Mouse (Mus musculus): Measurements from ENCODE around the gene Pign. TPM values are rescaled to one million over a fixed set of nuclear protein-coding genes. Genes with fewer than 3 reads are reported as not detected.

The Pign gene
- total RNA-seq (2012; rRNA removed) (36.1 and 38.8 TPM in 2 replicates), polyA plus RNA-seq (2012; ENCODE audit: insufficient read depth in 1 of 2, insufficient read length in 2 of 2, low read depth in 1 of 2, low replicate concordance in 2 of 2, missing spikeins in 1 of 2) (10 to 100 TPM; 27.1 to 59.0 TPM)

DNA sequence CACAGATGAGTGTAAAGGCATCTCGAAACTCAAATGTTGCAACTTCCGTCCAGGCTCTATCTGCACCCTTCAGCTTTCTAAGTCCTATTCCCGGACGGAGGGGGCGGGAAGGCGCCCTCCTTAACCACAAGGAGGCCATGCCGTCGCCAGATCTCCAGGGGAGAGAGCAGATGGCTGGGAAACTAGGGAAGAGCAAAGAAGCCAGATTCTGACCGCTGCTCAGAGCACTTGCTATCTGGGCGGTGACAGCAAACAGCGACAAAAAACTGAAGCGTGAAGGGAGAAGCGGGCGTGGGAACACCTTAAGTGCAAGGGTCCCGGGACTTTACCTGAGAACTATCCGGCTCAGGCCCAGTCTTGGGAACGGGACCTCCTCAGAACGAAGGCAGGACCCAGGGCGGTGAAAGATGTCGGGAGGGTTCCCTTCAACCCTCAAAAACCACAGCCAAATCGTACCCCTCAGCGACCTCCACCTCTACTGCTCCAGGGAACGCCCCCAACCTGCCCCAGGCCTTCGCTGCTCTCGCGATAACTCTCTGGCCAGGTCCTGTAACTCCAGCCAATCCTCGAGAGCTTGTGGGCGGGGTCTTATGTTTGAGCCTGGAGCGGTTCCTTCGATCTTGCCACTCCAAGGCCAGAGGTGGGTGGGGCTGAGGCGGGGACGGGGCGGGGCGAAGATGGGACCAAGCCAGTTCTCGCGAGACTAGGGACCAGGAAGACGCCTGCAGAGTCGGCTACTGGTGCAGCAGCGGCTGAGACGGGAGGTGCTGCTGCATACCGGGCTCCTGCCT is at the start of gene Pign, which contains the start of gene Relch:
TSS of gene Pign (minus strand) at position 507 of the 791 bp plus-strand sequence.
TSS of gene Relch (plus strand) at position 691 of the 791 bp plus-strand sequence.
- peak within 1 kb of the TSS; percentile 86 for H3K27ac ChIP-seq (ENCODE audit: control insufficient read depth, low read depth, low read length)
- TF ChIP-seq KAT2A (conservative IDR thresholded peaks at IDR 0.05; ENCODE audit: low read depth, low read length) (no peak; the same call in 1 of the 2 replicates), RAD21 (IDR thresholded peaks at IDR 0.05; ENCODE audit: low read depth, low read length) (no peak), SIN3A (IDR thresholded peaks at IDR 0.05; ENCODE audit: low read length) (peak; percentile 83), HCFC1 (IDR thresholded peaks at IDR 0.05; ENCODE audit: low read depth, low read length) (peak; percentile 82), GATA1 (IDR thresholded peaks at IDR 0.05; ENCODE audit: low read depth, low read length) (peak; percentile 51; the same call in 1 of the 2 replicates), POLR2AphosphoS5 (IDR thresholded peaks at IDR 0.05; ENCODE audit: borderline replicate concordance, low read depth, low read length) (peak; percentile 2; the same call in 1 of the 2 replicates), ZMIZ1 (IDR thresholded peaks at IDR 0.05; ENCODE audit: low read depth, low read length) (peak; percentile 70), TCF12 (IDR thresholded peaks at IDR 0.05; ENCODE audit: low read depth, low read length) (0 out of 2 replicates have a peak, but pooled peaks have one; percentile 24), CHD1 (IDR thresholded peaks at IDR 0.05; ENCODE audit: low read depth, low read length) (no peak), EP300 (IDR thresholded peaks at IDR 0.05; ENCODE audit: low read depth in 1 of 2, low read length in 2 of 2) (peak; percentile 63 to 66), TAL1 (IDR thresholded peaks at IDR 0.05; ENCODE audit: low read length) (peak; percentile 73), NELFE (IDR thresholded peaks at IDR 0.05; ENCODE audit: low read depth, low read length) (peak; percentile 87), TBP (IDR thresholded peaks at IDR 0.05; ENCODE audit: low read depth, low read length) (peak; percentile 65), CHD2 (IDR thresholded peaks at IDR 0.05; ENCODE audit: low read length) (peak; percentile 97), SMC3 (IDR thresholded peaks at IDR 0.05; ENCODE audit: low read depth, low read length) (no peak), MEF2A (IDR thresholded peaks at IDR 0.05; ENCODE audit: extremely low read depth, insufficient replicate concordance, low read depth, low read length, poor library complexity, severe bottlenecking) (no peak), POLR2A (IDR thresholded peaks at IDR 0.05; ENCODE audit: control insufficient read depth in 1 of 2, insufficient read depth in 1 of 2, low read depth in 1 of 2, low read length in 2 of 2, poor library complexity in 1 of 2) (peak; percentile 55 to 92; a peak in 3 of 4 replicates), MAX (IDR thresholded peaks at IDR 0.05; ENCODE audit: low read length) (peak; percentile 80), ETS1 (IDR thresholded peaks at IDR 0.05; ENCODE audit: low read depth, low read length) (peak; percentile 59; the same call in 1 of the 2 replicates), ZKSCAN1 (IDR thresholded peaks at IDR 0.05; ENCODE audit: low read depth, low read length) (no peak), MXI1 (IDR thresholded peaks at IDR 0.05; ENCODE audit: low read depth, low read length) (peak; percentile 81), ELF1 (IDR thresholded peaks at IDR 0.05; ENCODE audit: low read depth, low read length) (peak; percentile 89), USF1 (IDR thresholded peaks at IDR 0.05; ENCODE audit: low read depth, low read length) (no peak), POLR2AphosphoS2 (IDR thresholded peaks at IDR 0.05; ENCODE audit: low read length) (peak; percentile 90; the same call in 1 of the 2 replicates), MAFK (IDR thresholded peaks at IDR 0.05; ENCODE audit: borderline replicate concordance, low read depth, low read length) (no peak)

More for the DNA sequence above, at the start of gene Pign, which contains the start of gene Relch:
- peak within 1 kb of the TSS; percentile 87 for H3K9ac ChIP-seq (ENCODE audit: control insufficient read depth, low read depth, low read length, poor library complexity, severe bottlenecking)
- H3K9me3 ChIP-seq (replicated peaks; ENCODE audit: insufficient read depth, low read length) = no peaks in the 10 kb centered on the region
- peaks cover 4 to 20% of the 10 kb centered on the region in 2 experiments for H3K4me1 ChIP-seq (ENCODE audit: control insufficient read depth in 1 of 2, insufficient read depth in 2 of 2, low read length in 2 of 2)
- H3K27me3 ChIP-seq (ENCODE audit: control insufficient read depth in 1 of 2, insufficient read depth in 2 of 2, low read length in 2 of 2) = no peaks in the 10 kb centered on the region
- peaks cover 44% of the 10 kb centered on the region for H3K79me2 ChIP-seq (ENCODE audit: control insufficient read depth, insufficient read depth, low read length, poor library complexity)
- peaks cover 7 to 31% of the 10 kb centered on the region in 2 experiments for H3K36me3 ChIP-seq (ENCODE audit: control insufficient read depth in 1 of 2, insufficient read depth in 2 of 2, low read length in 2 of 2)
- H3K4me3 ChIP-seq (ENCODE audit: control insufficient read depth in 1 of 2, insufficient read depth in 1 of 2, low read depth in 2 of 2, low read length in 2 of 2) = peak within 1 kb of the TSS; percentile 82 to 95
- DNase-seq (ENCODE audit: low read depth, low spot score) = peak; percentile 100
